Mouse (Mus musculus) embryo, embryonic 11 days (tissue): ENCODE results near the gene Olfr294.

Source experiments
- DNase-seq: peaks from one replicate; pipeline ENCODE4 v3.0.0-alpha.2; 2015

The Olfr294 gene

GRCm38 (mm10) chr7:86616543-86616942 lies at the start of gene Olfr294:
TSS of gene Olfr294 (minus strand) at chr7:86616643.
- no peak for DNase-seq

GRCm38 (mm10) chr7:86648761-86649160 lies 32.3 kb upstream of the Olfr294 start, which contains the start of gene Olfr293:
TSS of gene Olfr293 (plus strand) at chr7:86649061.
- no peak for DNase-seq

GRCm38 (mm10) chr7:86583562-86583961 lies 32.9 kb downstream of the Olfr294 start, which contains the start of gene Olfr295:
TSS of gene Olfr295 (plus strand) at chr7:86583862.
- DNase-seq = no peak
